Mouse (Mus musculus): ENCODE data around the gene Sh2d1b2.

- TF ChIP-seq CTCF (IDR thresholded peaks at IDR 0.05; ENCODE audit: low read depth) (no peak), EP300 (IDR thresholded peaks at IDR 0.05; ENCODE audit: low read depth) (no peak)
Observed at GRCm38 (mm10) chr1:170302456-170302855, 69.9 kb downstream of the Sh2d1b2 start.
